Mouse (Mus musculus): ENCODE data around the gene Neu4. TPM values are rescaled to one million over a fixed set of nuclear protein-coding genes. Genes with fewer than 3 reads are reported as not detected.
"Not testable (repeated sequence)": the region's sequence is repeated elsewhere in the genome, so short reads cannot be mapped to it uniquely, and the experiment has no call there.

Neu4 gene
- polyA plus RNA-seq, 1 experiment from 2014 or later = not detected

DNA sequence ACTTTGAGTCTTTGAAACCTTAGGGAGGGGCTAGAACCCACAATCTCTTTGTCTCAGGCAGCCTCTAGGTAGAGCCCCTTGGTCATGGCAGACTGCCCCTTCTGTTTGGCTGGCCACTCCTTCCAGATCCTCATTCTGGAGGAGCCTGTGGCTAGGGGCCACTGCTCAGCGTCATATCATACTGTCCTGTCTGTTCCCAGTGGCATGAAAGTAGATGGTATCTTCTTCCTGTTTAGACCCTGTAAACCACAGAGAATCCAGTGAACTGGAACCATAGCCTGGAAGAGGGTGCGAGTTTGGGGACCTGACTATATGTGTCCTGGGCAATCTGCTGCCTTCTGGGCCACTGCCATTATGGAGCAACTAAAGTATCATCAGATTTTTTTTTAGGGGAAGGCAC is 29.2 kb upstream of the Neu4 start:
- not testable (repeated sequence) for H3K4me3 ChIP-seq (ENCODE audit: control insufficient read depth in 1 of 2, insufficient read depth in 1 of 2, low read depth in 1 of 2, low read length in 2 of 2); ATAC-seq (ENCODE audit: insufficient number of reproducible peaks, insufficient read depth, low FRiP score, low read depth); H3K27ac ChIP-seq (replicated peaks in 1 of 2; ENCODE audit: control insufficient read depth in 1 of 2, insufficient read depth in 1 of 2, low read depth in 2 of 2, low read length in 2 of 2); H3K36me3 ChIP-seq (ENCODE audit: control insufficient read depth, insufficient read depth, low read length); H3K9ac ChIP-seq (ENCODE audit: low read length); H3K9me3 ChIP-seq (ENCODE audit: control insufficient read depth, low read length); H3K4me2 ChIP-seq (ENCODE audit: low read length); H3K4me1 ChIP-seq (ENCODE audit: control insufficient read depth in 2 of 2, insufficient read depth in 2 of 2, low read length in 2 of 2); H3K27me3 ChIP-seq (ENCODE audit: control insufficient read depth, insufficient read depth, low read length)
- 66% methylated on average over 2 of the region's 2 CpGs for WGBS

DNA sequence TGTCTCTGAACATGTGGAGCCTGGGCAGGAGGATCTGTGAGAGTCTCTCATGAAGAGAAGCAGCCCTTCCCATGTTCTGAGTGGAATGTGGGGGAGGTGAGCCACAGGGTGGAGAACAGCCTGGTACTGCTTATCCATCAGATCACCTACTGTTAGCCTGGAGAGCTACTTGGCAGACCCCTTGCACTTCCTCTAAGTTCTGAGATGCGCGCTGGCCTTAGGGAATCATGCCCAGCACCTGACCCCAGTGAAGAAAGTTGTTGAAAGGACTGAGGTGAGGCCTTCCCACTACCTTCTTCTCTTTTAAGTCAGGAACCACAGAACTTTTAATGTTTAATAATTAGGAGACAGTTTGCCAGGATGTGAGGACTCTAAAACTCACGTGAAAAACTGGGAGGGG is 28.8 kb upstream of the Neu4 start:
- H3K27ac ChIP-seq (replicated peaks in 1 of 2; ENCODE audit: control insufficient read depth in 1 of 2, insufficient read depth in 1 of 2, low read depth in 2 of 2, low read length in 2 of 2); H3K4me2 ChIP-seq (ENCODE audit: low read length); H3K4me1 ChIP-seq (ENCODE audit: control insufficient read depth in 2 of 2, insufficient read depth in 2 of 2, low read length in 2 of 2); H3K9me3 ChIP-seq (ENCODE audit: control insufficient read depth, low read length); H3K36me3 ChIP-seq (ENCODE audit: control insufficient read depth, insufficient read depth, low read length); H3K4me3 ChIP-seq (ENCODE audit: control insufficient read depth in 1 of 2, insufficient read depth in 1 of 2, low read depth in 1 of 2, low read length in 2 of 2); H3K9ac ChIP-seq (ENCODE audit: low read length); H3K27me3 ChIP-seq (ENCODE audit: control insufficient read depth, insufficient read depth, low read length); ATAC-seq (ENCODE audit: insufficient number of reproducible peaks, insufficient read depth, low FRiP score, low read depth): not testable (repeated sequence)
- 71% methylated on average over 3 of the region's 3 CpGs for WGBS

DNA sequence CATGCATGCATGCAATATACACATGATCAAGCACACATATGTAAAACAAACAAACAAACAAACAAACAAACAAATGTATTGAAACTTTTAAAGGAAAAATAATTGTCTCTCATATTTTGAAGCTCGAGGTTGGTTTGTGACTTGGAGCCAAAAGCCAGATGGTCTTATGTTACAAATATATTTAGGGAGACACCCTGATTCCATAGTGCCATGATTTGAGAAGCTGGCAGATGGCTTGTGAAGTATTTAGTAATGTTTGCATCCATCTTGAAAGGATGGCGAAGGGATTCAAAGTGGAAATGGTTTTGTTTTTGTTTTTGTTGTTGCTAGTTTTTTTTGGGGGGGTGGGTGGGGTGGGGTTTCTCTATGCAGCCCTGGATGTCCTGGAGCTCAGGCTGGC is 19.2 kb upstream of the Neu4 start:
- Histone ChIP-seq H3K9ac (ENCODE audit: low read length) (no peak overlapping the region), H3K27me3 (ENCODE audit: control insufficient read depth, insufficient read depth, low read length) (no peaks in the 10 kb centered on the region), H3K9me3 (ENCODE audit: control insufficient read depth, low read length) (no peaks in the 10 kb centered on the region), H3K4me3 (ENCODE audit: control insufficient read depth in 1 of 2, insufficient read depth in 1 of 2, low read depth in 1 of 2, low read length in 2 of 2) (no peak overlapping the region), H3K4me1 (ENCODE audit: control insufficient read depth in 2 of 2, insufficient read depth in 2 of 2, low read length in 2 of 2) (no peaks in the 10 kb centered on the region), H3K36me3 (ENCODE audit: control insufficient read depth, insufficient read depth, low read length) (no peaks in the 10 kb centered on the region), H3K4me2 (ENCODE audit: low read length) (no peak overlapping the region), H3K27ac (replicated peaks in 1 of 2; ENCODE audit: control insufficient read depth in 1 of 2, insufficient read depth in 1 of 2, low read depth in 2 of 2, low read length in 2 of 2) (no peak overlapping the region)
- ATAC-seq (ENCODE audit: insufficient number of reproducible peaks, insufficient read depth, low FRiP score, low read depth) = no peak
- 58% methylated on average over 2 of the region's 2 CpGs for WGBS

DNA sequence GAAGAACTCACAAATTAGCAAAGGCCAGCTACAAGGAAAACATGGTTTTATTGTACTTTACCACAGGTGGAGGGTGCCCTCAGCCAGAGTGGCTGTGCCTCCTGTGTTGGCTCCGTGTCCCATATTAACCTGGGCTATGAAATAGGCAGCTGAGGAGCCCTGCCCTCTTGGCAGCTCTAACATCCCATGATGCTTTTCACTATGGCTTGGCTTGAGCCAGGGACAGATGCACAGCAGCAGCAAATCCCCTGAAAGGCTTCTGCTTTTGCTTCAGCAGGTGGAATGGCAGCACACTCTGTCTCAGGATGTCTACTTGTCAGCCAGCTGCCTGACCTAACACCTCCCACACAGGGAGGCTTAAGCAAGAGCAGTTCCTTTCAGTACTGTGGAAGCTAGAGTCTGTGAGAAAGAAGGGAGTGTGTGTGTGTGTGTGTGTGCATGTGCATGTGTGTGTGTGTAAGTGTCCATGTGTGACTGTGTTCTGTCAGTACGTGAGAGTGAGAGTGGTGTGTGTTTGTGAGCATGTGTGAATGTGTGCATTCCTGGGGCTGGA is 14.2 kb upstream of the Neu4 start:
- WGBS = 55% methylated on average over 2 of the region's 2 CpGs
- H3K9me3 ChIP-seq (ENCODE audit: control insufficient read depth, low read length); H3K9ac ChIP-seq (ENCODE audit: low read length); H3K27me3 ChIP-seq (ENCODE audit: control insufficient read depth, insufficient read depth, low read length); H3K27ac ChIP-seq (replicated peaks in 1 of 2; ENCODE audit: control insufficient read depth in 1 of 2, insufficient read depth in 1 of 2, low read depth in 2 of 2, low read length in 2 of 2); H3K4me3 ChIP-seq (ENCODE audit: control insufficient read depth in 1 of 2, insufficient read depth in 1 of 2, low read depth in 1 of 2, low read length in 2 of 2); H3K4me1 ChIP-seq (ENCODE audit: control insufficient read depth in 2 of 2, insufficient read depth in 2 of 2, low read length in 2 of 2); H3K36me3 ChIP-seq (ENCODE audit: control insufficient read depth, insufficient read depth, low read length); H3K4me2 ChIP-seq (ENCODE audit: low read length); ATAC-seq (ENCODE audit: insufficient number of reproducible peaks, insufficient read depth, low FRiP score, low read depth): not testable (repeated sequence)

- H3K36me3 ChIP-seq (ENCODE audit: control insufficient read depth, insufficient read depth, low read length); H3K9me3 ChIP-seq (ENCODE audit: control insufficient read depth, low read length); H3K4me2 ChIP-seq (ENCODE audit: low read length); H3K27ac ChIP-seq (replicated peaks in 1 of 2; ENCODE audit: control insufficient read depth in 1 of 2, insufficient read depth in 1 of 2, low read depth in 2 of 2, low read length in 2 of 2); H3K9ac ChIP-seq (ENCODE audit: low read length); H3K27me3 ChIP-seq (ENCODE audit: control insufficient read depth, insufficient read depth, low read length); H3K4me1 ChIP-seq (ENCODE audit: control insufficient read depth in 2 of 2, insufficient read depth in 2 of 2, low read length in 2 of 2); ATAC-seq (ENCODE audit: insufficient number of reproducible peaks, insufficient read depth, low FRiP score, low read depth); H3K4me3 ChIP-seq (ENCODE audit: control insufficient read depth in 1 of 2, insufficient read depth in 1 of 2, low read depth in 1 of 2, low read length in 2 of 2): not testable (repeated sequence)
- 85% methylated on average over 12 of the region's 19 CpGs for WGBS
Observed at GRCm38 (mm10) chr1:94008826-94009225, 11.4 kb upstream of the Neu4 start.

- Histone ChIP-seq H3K9ac (ENCODE audit: low read length) (no peak overlapping the region), H3K4me1 (ENCODE audit: control insufficient read depth in 2 of 2, insufficient read depth in 2 of 2, low read length in 2 of 2) (no peaks in the 10 kb centered on the region), H3K9me3 (ENCODE audit: control insufficient read depth, low read length) (no peaks in the 10 kb centered on the region), H3K4me2 (ENCODE audit: low read length) (no peak overlapping the region), H3K27ac (replicated peaks in 1 of 2; ENCODE audit: control insufficient read depth in 1 of 2, insufficient read depth in 1 of 2, low read depth in 2 of 2, low read length in 2 of 2) (no peak overlapping the region), H3K27me3 (ENCODE audit: control insufficient read depth, insufficient read depth, low read length) (no peaks in the 10 kb centered on the region), H3K36me3 (ENCODE audit: control insufficient read depth, insufficient read depth, low read length) (no peaks in the 10 kb centered on the region), H3K4me3 (ENCODE audit: control insufficient read depth in 1 of 2, insufficient read depth in 1 of 2, low read depth in 1 of 2, low read length in 2 of 2) (no peak overlapping the region)
- WGBS = 60% methylated on average over 3 of the region's 3 CpGs
- no peak for ATAC-seq (ENCODE audit: insufficient number of reproducible peaks, insufficient read depth, low FRiP score, low read depth)
Observed at GRCm38 (mm10) chr1:94011643-94012042, 8.6 kb upstream of the Neu4 start.

- Histone ChIP-seq H3K4me1 (ENCODE audit: control insufficient read depth in 2 of 2, insufficient read depth in 2 of 2, low read length in 2 of 2) (no peaks in the 10 kb centered on the region), H3K27me3 (ENCODE audit: control insufficient read depth, insufficient read depth, low read length) (no peaks in the 10 kb centered on the region), H3K4me3 (ENCODE audit: control insufficient read depth in 1 of 2, insufficient read depth in 1 of 2, low read depth in 1 of 2, low read length in 2 of 2) (no peak overlapping the region), H3K9ac (ENCODE audit: low read length) (no peak overlapping the region), H3K27ac (replicated peaks in 1 of 2; ENCODE audit: control insufficient read depth in 1 of 2, insufficient read depth in 1 of 2, low read depth in 2 of 2, low read length in 2 of 2) (no peak overlapping the region), H3K9me3 (ENCODE audit: control insufficient read depth, low read length) (no peaks in the 10 kb centered on the region), H3K36me3 (ENCODE audit: control insufficient read depth, insufficient read depth, low read length) (no peaks in the 10 kb centered on the region), H3K4me2 (ENCODE audit: low read length) (no peak overlapping the region)
- no peak for ATAC-seq (ENCODE audit: insufficient number of reproducible peaks, insufficient read depth, low FRiP score, low read depth)
- 83% methylated on average over 12 of the region's 12 CpGs for WGBS
Observed at GRCm38 (mm10) chr1:94027506-94028108, 7.4 kb downstream of the Neu4 start.

GRCm38 (mm10) chr1:94028741-94029140 is 8.5 kb downstream of the Neu4 start:
- Histone ChIP-seq H3K4me3 (ENCODE audit: control insufficient read depth in 1 of 2, insufficient read depth in 1 of 2, low read depth in 1 of 2, low read length in 2 of 2) (no peak overlapping the region), H3K9ac (ENCODE audit: low read length) (no peak overlapping the region), H3K27ac (replicated peaks in 1 of 2; ENCODE audit: control insufficient read depth in 1 of 2, insufficient read depth in 1 of 2, low read depth in 2 of 2, low read length in 2 of 2) (no peak overlapping the region), H3K27me3 (ENCODE audit: control insufficient read depth, insufficient read depth, low read length) (no peaks in the 10 kb centered on the region), H3K9me3 (ENCODE audit: control insufficient read depth, low read length) (no peaks in the 10 kb centered on the region), H3K4me1 (ENCODE audit: control insufficient read depth in 2 of 2, insufficient read depth in 2 of 2, low read length in 2 of 2) (no peaks in the 10 kb centered on the region), H3K4me2 (ENCODE audit: low read length) (no peak overlapping the region), H3K36me3 (ENCODE audit: control insufficient read depth, insufficient read depth, low read length) (no peaks in the 10 kb centered on the region)
- 79% methylated on average over 2 of the region's 2 CpGs for WGBS
- ATAC-seq (ENCODE audit: insufficient number of reproducible peaks, insufficient read depth, low FRiP score, low read depth) = no peak

Measured in heart, embryonic 14.5 days (tissue).